Mouse (Mus musculus): ENCODE measurements around the gene Fam209. TPM values are rescaled to one million over a fixed set of nuclear protein-coding genes. Genes with fewer than 3 reads are reported as not detected.
A peak's percentile ranks its signal among the peaks of the same experiment; 100 is the strongest.

The Fam209 gene
- under 1 TPM in 1 of 2 experiments, not detected in 1; 0.91 TPM for total RNA-seq (2021)

DNA sequence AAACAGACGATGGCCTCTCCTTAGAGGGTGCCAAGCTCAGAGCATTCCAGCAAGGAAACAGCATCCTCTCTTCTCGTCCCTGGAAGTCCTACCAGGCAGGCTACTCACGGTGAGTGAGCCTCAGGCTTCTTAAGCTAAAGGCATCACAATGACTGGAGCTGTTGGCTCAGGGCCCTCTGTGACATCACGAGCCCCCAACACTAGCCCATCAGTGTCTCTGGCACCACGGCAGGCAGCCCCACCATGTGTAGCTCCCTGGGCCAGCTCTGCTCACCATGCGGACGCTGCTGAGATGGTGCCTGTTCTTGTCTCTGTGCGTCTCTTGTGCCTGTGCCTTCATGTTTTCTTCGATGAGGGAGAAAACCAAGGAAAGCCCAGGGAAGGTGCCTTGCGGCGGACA is at the start of gene Fam209:
Gene Fam209, plus strand, starts transcription at position 203 of the 400 bp plus-strand sequence.
- intact Hi-C loops (cut with DNase I), result loop anchor here (10.0 kb wide), 2 partner anchors 302 to 352 kb away; no protein-coding TSS in a partner anchor
- peak; percentile 30 for DNase-seq

DNA sequence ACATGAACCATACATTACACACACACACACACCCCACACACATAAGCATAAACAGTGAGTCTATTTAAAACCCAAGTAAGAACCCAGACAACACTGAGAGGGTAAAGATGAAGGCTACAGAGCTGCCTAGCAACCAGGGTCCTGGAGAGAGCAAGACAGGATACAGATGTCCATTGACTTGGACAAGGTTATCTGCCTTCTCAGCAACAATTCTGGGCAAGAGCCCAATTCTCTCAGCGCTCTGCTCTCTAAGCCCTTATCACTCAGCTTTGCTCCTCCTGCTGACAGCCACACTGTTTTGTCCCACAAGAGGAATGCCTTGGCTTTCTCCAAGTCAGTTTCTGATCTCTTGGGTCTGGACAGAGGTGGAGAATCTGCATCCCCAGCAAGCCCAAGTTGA is 41.7 kb upstream of the Fam209 start:
- DNase-seq, result no peak
- intact Hi-C loops (cut with DNase I), result no loop called here

DNA sequence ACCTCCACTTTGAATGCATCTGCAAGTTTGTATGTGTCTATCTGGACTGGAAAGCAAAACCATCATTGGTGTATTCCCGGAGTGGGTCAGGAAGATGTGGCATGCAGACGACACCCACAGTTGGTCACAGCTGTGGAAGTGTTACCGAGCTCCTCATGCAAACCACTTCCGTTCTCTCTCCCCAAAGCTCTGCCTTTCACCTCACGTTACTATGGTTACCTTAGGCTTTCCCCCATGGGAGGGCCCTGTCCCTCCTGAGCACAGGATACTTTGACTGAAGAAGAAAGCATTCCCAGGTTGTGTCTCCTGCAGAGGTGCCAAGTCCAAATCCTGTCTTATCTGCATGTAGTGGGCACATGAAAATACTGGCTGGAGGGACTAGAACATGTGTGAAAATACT is 38.6 kb upstream of the Fam209 start:
- intact Hi-C loops (cut with DNase I), result no loop called here

DNA sequence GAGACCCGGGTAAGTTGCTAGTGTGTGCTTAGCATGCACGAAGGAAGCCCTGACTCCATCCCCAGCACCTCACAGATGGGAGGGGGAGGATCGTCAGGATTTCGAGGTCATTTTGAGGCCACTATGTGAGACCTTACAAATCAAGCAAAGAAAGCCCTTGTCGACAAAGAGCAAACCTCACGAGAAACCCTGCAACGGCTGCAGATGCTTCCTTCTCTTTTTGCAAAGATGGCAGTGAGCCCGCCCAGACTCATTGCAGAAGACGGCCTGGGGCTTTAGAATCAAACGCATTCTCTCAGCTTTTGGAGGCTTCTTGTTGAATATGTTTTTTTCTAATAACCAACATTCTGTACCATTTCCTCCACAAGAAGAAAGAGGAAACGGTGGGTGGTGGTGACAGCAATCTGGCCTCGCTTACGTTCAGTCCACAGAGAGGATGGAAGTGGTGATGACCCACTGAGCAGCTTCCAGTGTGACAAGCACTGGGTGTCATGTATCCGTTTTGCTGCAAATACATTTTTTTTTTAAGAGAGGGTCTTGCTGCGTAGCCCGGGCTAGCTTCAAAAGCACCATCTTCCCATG is 34.9 kb upstream of the Fam209 start:
- no peak for DNase-seq
- intact Hi-C loops (cut with DNase I), result no loop called here

More for the DNA sequence above, 38.6 kb upstream of the Fam209 start:
- no peak for DNase-seq

DNA sequence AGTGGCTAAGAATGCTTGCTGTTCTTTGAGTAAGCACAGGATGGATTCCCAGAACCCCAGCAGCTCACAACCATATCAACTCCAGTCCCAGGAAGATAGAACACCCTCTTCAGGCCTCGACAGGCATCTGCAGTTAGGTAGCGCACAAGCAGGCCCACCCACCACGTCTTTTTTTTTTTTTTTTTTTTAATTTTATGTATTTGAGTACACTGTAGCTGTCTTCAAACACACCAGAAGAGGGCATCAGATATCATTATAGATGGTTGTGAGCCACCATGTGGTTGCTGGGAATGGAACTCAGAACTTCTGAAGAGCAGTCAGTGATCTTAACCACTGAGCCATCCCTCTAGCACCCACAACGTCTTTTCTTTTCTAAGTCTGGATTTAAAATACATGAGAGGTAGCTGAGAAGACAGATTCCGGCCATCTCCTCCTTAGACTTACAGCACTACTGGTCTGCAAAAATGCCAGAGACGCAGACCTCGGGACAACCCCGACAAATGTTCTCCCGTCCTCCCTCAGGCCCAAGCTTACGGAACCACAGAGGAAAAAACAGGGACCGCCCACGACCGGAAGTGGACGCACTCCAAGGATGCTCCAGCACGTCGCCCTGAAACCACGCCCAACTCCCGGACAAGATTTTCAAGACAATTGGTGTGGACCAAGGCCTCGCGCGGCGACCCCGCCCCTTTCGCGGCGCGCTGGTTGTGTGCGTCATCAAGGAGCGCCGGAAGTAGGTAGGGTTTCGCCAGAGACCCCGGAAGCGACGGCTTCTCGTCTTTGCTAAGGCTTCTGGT is 32.3 kb upstream of the Fam209 start, which contains the start of gene Rtf2:
Gene Rtf2, plus strand, starts transcription at position 714 of the 797 bp plus-strand sequence.
- DNase-seq, result peak; percentile 99
- intact Hi-C loops (cut with DNase I), result loop anchor here (10.0 kb wide), 1 partner anchor 215 kb away; no protein-coding TSS in a partner anchor

DNA sequence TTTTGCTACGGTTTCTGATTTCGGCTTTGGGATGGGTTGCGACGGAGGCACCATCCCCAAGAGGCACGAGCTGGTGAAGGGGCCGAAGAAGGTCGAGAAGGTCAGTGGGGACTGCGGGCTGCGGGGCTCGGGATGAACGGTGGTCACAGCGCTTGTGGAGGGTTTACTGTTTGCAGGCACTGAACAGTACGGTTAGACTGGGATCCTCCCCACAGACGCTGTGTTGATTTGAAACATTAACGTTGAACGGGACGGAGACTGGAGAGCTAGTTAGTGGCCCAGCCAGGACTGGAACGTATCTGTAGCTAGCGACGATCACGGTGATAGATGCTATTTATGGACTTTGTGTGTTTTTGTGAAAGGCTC is 31.7 kb upstream of the Fam209 start:
- intact Hi-C loops (cut with DNase I), result loop anchor here (10.0 kb wide), 1 partner anchor 216 kb away; no protein-coding TSS in a partner anchor
- DNase-seq, result no peak

DNA sequence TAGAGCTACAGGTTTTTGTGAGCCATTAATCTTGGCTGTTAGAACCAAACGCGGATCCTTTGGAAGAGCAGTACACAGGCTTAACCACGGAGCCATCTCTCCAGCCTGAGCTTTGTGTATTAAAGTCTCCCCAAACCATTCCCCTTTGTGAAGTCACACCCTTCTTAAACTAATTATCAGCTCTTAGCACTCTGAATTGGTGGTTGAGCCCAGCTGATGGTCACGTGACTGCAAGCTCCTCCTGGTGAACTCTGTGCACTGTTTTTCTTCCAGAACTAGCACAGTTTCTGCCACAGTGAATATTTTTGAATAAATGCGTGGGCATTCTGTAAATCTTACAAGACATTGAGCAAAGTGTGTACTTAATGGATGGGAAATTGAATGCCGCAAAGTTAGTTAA is 31.1 kb upstream of the Fam209 start:
- intact Hi-C loops (cut with DNase I), result loop anchor here (10.0 kb wide), 1 partner anchor 216 kb away; no protein-coding TSS in a partner anchor
- no peak for DNase-seq

DNA sequence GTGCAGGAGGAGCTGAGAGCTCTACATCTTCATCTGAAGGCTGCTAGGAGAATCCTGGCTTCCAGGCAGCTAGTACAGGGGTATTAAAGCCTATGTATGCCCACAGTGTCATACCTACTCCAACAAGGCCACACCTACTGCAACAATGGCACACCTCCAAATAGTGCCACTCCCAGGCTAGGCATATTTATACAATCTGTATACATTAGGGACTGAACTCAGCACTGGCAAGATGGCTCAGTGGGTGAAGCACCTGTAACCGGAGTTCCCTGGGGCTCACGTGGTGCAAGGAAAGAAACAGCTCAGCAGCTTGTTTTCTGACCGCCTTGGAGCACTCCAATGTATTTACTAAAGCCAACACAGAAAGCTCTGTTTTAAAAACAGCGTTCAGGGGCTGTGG is 26.7 kb upstream of the Fam209 start:
- intact Hi-C loops (cut with DNase I), result loop anchor here (5.0 to 10.0 kb wide), 2 partner anchors 63 to 221 kb away; no protein-coding TSS in a partner anchor
- DNase-seq, result no peak

DNA sequence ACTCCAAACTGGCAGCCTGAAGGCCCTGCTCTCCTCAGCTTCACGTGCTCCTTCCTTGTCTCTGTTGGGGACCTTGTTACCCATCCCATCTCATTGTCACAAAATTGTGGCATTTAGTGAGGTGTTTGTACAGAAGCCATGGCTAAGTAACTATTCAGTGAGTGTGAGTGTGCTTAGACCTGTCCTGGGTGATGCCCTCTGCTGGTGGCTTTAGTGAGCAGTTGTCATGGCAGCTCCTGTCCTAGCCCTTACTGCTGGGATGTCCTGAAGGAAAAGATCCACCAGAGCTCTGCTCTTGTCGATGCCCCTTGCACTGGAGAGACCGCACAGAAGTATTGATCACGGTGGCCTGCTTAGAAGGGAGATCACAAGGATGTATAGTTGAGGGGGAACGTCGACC is 25.0 kb upstream of the Fam209 start:
- no peak for DNase-seq
- intact Hi-C loops (cut with DNase I), result loop anchor here (5.0 to 10.0 kb wide), 2 partner anchors 65 to 223 kb away; no protein-coding TSS in a partner anchor

DNA sequence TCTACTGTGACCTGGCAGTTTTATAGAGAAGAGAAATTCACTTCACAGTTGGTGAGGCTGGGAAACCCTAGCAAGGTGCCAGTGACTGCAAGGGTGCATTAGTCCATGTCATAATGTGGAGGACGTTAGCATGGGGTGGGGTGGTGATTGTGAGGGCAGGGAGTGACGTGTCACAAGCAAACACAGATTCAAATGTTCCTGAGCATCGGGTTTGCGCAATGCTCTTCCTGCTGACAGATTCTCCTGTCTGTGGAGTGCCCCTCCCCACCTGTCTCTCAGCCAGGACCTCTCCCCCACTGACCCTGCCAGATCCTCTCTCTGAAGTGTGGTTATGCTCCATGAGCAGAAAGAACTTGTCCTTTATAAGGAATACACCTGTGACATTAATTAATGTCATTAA is 24.0 kb upstream of the Fam209 start:
- DNase-seq, result no peak
- intact Hi-C loops (cut with DNase I), result loop anchor here (5.0 to 10.0 kb wide), 2 partner anchors 66 to 224 kb away; no protein-coding TSS in a partner anchor

DNA sequence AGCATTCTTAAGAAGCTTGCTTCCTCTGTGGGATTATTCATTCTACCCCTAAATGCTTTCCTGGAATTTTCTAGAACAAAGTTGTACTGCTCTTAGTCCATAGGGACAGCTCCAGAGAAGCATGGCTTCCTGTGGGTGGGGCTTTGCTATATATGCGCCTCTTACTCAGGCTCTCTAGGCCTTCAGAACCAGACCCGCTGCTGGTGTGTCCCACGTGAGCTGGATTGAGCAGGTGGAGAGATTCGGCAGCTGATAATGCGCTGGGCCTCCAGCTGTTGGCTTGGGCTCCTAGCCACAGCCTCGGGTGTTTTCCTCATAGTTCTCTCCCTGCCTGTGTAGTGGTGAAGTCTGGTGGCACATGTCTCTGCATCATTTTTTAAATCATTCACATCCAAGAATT is 21.7 kb upstream of the Fam209 start:
- intact Hi-C loops (cut with DNase I), result no loop called here
- DNase-seq, result no peak

DNA sequence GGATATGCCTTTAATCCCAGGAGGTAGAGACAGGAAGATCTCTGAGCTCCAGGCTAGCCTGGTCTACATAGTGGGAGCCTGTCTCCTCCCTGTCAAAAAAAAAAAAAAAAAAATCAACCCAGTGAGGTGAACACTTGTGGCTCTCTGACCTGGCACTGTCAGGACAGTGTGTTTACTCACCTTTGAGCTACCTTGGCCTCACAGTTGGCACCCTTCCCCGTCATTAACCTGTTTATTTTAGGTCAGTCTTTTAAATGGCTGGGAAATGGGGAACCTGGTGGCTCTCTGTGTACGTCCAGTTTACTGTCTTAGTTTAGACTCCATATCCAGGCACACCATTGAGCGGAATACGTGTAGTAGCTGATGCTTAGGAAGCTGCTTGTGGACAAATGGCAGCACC is 20.3 kb upstream of the Fam209 start:
- no peak for DNase-seq
- intact Hi-C loops (cut with DNase I), result no loop called here

DNA sequence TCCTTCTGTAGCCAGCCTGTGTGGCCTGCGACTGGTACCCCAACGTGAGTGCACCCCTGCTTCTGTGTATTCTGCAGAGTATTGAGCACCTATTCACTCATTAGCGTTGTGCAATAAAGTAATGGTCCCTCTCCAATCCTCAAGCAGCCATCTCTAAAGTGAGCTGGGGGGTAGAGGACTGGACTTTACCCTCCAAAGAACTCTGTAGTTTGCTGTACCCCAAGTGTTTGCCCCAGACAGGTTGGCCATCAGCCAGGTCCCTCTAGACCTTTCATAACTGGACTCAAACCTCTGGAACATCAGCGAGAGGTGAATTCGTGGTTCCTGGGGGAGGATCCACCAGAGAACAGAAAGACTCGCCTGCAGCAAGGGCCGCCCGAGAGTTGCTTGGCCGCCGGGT is 19.9 kb upstream of the Fam209 start:
- no peak for DNase-seq
- intact Hi-C loops (cut with DNase I), result no loop called here

DNA sequence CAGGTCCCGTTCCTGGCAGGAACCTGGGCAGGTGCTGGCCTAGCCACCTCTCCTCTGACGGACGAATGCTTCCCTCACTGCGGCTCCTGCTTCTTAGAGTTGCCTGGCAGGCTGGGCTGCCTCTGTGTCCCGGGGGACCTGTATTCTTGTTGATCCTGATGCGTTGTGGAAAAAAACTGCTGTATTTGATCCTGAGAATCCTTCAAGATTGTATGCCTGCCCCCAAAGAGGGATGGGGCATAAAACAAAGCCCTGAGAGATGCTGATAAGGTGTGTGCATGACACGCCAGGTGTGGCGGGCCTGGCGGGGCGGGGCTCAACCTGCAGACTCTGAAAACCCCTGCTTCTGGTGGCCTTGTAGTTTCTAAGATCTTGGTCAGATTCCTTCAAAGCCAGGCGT is 13.8 kb upstream of the Fam209 start, which contains the start of gene Gcnt7:
Gene Gcnt7, minus strand, starts transcription at position 101 of the 400 bp plus-strand sequence.
- intact Hi-C loops (cut with DNase I), result no loop called here
- no peak for DNase-seq

DNA sequence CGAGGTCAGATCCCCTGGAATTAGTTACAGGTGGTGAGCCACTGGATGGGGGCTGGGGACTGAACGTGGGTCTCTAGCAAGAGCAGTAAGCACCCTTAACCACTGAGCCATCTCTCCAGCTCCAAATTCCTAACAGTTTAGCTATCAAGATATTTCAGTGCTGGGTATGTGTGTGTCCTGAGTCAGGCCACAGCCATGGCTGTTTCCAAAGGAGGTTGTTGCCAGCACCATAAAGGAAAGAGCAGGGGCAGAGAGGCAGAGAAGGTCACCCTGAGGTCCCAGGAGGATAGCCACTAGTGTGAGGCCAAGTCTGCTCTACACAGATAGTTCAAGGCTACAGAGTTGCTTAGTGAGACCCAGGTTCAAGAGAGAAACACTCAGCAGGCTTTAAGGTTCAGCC is 11.7 kb upstream of the Fam209 start:
- intact Hi-C loops (cut with DNase I), result no loop called here
- no peak for DNase-seq

DNA sequence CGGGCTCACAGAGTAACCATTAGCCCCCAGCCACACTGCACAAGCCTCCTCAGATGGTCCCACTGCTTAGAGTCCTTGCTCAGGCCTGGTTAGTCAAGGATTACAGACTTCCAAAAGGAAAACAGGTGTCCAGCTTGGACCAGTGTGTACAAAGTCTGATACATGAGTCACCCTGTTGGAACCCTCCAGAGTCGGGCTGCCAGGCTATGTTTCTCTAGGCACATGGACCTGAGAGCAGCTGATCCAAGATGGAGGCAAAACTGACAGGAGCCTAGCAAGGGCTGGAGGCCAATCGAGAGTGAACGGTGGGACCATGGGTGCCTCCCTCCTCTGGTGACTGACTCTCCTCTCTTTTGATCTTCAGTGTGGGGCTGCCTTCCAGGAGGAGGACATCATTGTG is 9.5 kb upstream of the Fam209 start:
- intact Hi-C loops (cut with DNase I), result no loop called here
- DNase-seq, result no peak

DNA sequence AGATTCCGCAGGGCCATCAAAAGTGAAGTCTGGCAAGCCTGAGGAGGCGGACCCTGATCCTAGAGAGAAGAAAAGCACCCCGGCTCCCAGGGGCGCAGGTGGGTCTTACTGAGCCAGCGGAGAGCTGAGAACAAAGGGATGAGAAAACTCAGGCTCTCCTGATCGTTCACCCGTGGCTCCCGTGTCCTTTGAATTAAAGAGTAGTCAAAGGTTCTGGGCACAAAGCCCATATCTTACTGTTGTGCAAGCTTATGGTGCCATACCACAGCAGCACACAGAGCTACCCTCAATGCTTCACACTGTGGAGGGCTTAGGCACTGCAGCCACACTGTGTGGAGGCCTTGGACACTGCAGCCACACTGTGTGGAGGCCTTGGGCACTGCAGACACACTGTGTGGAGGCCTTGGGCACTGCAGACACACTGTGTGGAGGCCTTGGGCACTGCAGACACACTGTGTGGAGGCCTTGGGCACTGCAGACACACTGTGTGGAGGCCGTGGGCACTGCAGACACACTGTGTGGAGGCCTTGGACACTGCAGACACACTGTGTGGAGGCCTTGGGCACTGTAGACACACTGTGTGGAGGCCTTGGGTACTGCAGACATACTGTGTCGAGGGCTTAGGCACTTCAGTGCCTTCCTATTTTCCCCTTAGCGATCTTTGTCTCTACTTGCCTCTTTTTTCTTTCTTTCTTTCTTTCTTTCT is 5.7 kb upstream of the Fam209 start:
- DNase-seq, result no peak
- intact Hi-C loops (cut with DNase I), result no loop called here

DNA sequence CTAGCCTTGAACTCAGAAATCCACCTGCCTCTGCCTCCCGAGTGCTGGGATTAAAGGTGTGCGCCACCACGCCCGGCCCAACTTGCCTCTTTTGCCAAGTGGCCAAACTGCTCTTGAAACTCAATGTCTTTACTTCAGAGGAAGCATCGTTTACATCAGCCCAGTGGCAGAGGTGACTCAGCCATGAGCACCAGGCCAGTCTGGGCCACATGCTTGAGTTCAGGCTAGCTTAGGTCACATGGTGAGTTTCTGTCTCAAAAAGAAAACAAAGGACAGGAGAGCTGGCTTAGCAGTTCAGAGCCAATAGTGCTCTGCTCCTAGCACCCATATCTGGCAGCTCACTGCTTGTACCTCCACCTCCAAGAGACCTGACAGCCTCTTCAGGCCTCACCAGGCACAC is 5.1 kb upstream of the Fam209 start:
- no peak for DNase-seq
- intact Hi-C loops (cut with DNase I), result no loop called here

DNA sequence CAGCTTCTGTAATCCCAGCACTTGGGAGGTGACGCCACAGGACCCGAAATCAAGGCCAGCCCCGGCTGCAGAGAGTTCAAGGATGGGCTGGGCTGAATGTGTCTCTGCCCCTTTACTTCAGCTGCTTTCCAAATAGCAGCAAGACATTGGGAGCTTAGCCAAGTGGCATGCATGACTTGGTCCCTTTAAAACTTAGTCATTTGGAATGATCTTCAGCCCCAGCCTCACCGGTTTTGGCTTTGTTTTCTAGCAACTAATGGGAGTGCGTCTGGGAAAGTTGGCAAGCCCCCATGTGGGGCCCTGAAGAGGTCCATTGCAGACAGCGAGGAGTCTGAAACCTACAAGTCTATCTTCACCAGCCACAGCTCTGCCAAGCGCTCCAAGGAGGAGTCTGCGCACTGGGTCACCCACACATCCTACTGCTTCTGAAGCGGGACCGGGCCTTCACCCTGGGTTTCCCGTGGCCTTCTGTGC is 3.9 kb upstream of the Fam209 start:
- peak; percentile 90 for DNase-seq

DNA sequence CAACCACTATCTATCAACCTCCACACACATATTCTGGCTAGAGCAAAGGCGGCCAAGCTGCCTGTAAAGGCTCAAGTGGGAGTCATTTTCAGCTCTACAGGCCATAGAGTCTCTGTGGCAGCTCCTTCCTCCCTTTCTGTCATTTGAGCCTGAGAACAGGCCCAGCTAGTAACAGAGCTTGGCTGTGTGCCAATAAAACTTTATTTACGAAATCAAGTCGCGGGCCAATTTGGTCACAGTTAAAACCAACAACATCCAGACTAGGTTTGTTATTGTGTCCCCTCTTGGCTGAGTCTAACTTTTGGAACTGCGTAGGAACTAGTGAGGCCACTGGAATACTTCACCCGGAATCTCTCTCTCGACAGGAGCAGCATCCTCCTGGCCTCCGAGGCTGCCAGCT is 1.3 kb downstream of the Fam209 start:
- intact Hi-C loops (cut with DNase I), result loop anchor here (10.0 kb wide), 2 partner anchors 301 to 351 kb away; no protein-coding TSS in a partner anchor
- DNase-seq, result no peak

More for the DNA sequence above, 3.9 kb upstream of the Fam209 start:
- intact Hi-C loops (cut with DNase I), result no loop called here

DNA sequence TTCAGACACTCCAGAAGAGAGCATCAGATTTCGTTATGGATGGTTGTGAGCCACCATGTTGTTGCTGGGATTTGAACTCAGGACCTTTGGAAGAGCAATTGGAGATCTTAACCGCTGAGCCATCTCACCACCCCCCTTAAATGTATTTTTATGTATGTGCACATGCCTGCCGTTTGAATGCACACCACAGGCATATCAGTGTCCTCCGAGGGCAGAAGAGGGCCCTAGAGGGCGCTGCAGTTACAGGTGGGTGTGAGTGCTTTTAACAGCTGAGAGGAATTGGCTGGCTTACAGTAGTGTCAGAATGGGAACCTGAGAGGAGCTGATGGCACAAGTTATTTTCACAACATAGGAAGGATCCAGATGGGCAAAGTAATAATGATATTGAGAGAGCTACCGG is 2.6 kb downstream of the Fam209 start:
- DNase-seq, result peak; percentile 36
- intact Hi-C loops (cut with DNase I), result loop anchor here (5.0 to 10.0 kb wide), 4 partner anchors 300 to 612 kb away; no protein-coding TSS in a partner anchor
